Mouse (Mus musculus) CD4-positive, CD25-positive, alpha-beta regulatory T cell, adult 2 months (primary cell): Measurements from ENCODE around the gene Hist1h2ak.
A peak's percentile ranks its signal among the peaks of the same experiment; 100 is the strongest.

Experiments used
- DNase-seq: peaks from one replicate; pipeline ENCODE4 v3.0.0-alpha.2; 2012; ENCODE audit warnings: low read depth, low spot score

The Hist1h2ak gene

GRCm38 (mm10) chr13:21721107-21721756 is 32.4 kb downstream of the Hist1h2ak start:
- DNase-seq, result peak; percentile 23

DNA sequence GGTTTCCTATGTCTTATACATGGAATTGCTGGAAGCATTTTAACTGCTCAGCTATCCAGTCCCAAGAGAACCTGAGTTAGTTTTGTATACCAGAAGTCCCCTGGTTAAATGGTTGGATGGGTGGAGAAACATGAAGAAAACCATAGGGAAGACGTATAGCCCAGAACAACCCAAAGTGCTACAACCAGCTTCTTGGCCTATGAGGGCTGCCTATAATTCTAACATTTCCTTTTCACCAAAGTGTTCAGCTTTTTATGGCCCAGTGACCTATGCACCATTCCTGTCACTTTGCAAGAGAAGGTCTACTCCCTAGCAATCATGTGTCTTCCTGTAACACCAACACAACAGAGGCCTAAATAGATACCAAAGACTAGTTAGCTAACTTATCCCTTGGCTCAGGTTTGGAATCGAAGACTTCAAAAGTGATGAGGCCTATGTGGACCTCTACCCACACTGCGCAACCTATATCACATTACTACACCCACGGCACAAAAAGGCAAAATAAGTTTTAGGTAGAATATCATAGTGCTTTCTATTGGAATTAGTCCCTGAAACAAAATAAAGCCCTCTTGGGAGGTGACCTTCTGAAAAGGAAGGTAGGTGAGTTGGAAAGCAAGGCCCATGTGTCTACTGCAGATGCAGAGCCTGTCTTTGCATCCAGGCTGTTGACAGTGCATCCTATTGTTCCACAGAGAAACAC is 35.1 kb downstream of the Hist1h2ak start:
- no peak for DNase-seq

DNA sequence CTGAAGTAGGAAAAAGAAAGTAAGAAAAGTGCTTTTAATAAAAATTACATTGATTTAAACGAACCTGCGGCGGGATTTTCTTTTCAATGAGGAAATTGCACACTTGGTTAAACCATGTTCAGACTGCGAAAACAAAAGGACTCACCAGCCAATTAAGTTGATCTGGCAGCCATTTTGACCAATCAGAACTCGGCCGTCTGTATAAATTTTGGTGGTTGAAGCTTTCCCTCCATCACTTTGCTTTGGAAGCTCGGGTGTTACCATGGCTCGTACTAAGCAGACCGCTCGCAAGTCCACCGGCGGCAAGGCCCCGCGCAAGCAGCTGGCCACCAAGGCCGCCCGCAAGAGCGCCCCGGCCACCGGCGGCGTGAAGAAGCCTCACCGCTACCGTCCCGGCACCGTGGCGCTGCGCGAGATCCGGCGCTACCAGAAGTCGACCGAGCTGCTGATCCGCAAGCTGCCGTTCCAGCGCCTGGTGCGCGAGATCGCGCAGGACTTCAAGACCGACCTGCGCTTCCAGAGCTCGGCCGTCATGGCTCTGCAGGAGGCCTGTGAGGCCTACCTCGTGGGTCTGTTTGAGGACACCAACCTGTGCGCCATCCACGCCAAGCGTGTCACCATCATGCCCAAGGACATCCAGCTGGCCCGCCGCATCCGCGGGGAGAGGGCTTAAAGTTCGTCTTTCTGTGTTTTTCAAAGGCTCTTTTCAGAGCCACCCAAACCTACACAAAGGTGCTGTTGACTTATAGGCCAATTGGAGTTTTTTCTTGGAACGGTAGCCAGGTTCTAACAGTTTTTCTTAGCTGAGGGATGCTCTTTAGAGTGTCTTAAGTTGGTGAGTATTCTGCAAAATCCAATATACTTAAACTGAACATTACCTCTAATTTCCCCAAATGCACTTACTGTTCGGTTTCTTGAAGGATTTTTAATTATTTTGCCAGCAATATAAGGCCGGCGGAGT is 36.0 kb downstream of the Hist1h2ak start, which contains the start of gene Hist1h3h:
Gene Hist1h3h, plus strand, starts transcription at position 263 of the 961 bp plus-strand sequence.
- peak; percentile 88 for DNase-seq

- DNase-seq, result peak; percentile 42
These were observed 36.9 kb downstream of the Hist1h2ak start for GRCm38 (mm10) chr13:21716540-21717391.

DNA sequence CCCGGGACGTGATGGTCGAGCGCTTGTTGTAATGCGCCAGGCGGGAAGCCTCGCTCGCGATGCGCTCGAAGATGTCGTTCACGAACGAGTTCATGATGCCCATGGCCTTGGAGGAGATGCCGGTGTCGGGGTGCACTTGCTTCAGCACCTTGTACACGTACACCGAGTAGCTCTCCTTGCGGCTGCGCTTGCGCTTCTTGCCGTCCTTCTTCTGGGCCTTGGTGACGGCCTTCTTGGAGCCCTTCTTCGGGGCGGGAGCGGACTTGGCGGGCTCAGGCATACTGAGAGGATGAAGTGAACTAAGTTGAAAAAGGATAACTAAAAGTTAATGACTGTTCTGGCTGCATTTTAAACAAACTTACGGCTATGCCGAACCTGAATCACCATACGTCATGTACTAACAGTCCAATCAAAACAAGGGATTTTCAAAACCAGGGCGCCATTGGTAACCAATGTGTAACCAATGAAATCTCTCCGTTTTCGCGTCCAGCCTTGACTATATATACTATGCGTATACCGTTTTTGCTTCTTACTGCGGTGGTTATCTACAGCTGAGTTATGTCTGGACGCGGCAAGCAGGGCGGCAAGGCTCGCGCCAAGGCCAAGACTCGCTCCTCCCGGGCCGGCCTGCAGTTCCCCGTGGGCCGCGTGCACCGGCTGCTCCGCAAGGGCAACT is 37.6 kb downstream of the Hist1h2ak start, which contains the start of the genes Hist1h2bl and Hist1h2ai:
Gene Hist1h2bl, minus strand, starts transcription at position 280 of the 676 bp plus-strand sequence.
Gene Hist1h2ai, plus strand, starts transcription at position 559 of the 676 bp plus-strand sequence.
- peak; percentile 91 for DNase-seq

DNA sequence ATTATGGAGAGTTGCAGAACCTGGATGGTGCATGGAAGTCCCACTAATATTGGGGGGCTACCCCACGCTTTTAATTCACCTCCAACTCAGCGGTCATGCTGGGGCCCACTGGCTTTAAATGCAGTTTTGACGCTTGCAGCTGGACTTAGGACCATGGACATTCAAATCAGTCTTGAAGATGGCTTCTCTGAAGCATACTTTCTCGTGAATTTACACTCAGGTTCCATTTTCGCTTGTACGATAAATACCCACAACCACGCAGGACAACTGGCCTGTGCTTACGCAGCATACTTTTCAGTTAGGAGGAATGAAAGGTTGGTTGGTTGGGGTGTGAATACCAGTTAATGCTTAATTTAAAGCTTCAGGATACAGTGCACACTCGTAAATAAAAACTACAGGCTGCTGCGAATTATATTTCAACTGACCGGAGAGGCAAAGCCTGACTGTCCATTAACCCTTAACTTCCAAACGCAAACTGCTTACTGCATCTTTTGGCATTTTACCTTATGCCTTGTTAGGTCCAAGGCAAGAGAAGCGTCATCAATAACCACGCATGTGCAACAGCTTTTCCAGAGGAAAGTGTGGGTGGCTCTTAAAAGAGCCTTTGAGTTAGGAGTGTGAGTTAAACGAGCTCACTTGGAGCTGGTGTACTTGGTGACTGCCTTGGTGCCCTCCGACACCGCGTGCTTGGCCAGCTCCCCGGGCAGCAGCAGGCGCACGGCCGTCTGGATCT is 38.3 kb downstream of the Hist1h2ak start:
- peak; percentile 45 for DNase-seq

- peak; percentile 88 for DNase-seq
These were observed 38.9 kb downstream of the Hist1h2ak start for GRCm38 (mm10) chr13:21714725-21715124.

GRCm38 (mm10) chr13:21711698-21712097 is 41.9 kb downstream of the Hist1h2ak start:
- no peak for DNase-seq

- peak; percentile 91 for DNase-seq
These were observed 42.7 kb downstream of the Hist1h2ak start for GRCm38 (mm10) chr13:21710821-21711525.

DNA sequence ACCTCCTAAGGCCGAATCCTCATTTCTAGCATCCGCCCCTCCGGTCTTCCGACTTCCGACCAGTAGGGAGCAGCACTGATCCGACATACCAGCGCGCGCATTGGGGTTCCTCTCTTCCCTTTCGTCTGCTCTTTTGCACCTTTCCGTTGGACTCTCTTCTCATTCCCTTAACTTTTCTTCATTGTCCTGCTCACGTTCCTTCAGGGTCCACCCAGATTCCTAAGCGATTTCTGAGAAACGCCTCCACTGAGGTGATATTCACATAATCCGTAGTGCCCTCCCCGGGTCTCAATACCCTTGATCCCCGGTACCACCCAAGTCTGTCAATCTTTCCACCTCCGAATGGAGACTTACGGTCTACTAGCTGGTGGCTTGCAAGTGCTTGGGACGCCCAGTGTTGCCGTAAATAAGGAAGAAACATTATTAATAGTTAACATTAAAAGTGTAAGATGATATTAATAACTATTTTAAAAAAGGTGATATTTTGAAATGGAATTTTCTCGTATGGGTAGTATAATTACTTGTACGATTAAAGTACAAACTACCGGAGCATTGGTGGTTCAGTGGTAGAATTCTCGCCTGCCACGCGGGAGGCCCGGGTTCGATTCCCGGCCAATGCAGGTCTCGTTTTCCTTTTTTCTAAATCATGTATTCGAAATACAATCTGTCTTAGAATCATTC is 43.5 kb downstream of the Hist1h2ak start:
- peak; percentile 92 for DNase-seq

- DNase-seq, result no peak
These were observed 47.0 kb downstream of the Hist1h2ak start for GRCm38 (mm10) chr13:21706669-21707068.
